Mouse (Mus musculus): ENCODE results near the gene Ush2a.

GRCm38 (mm10) chr1:188785056-188785455, 523.2 kb downstream of the Ush2a start:
- TF ChIP-seq POLR2A (IDR thresholded peaks at IDR 0.05; ENCODE audit: extremely low read depth, insufficient read depth, low read length), result no peak
- no peak for TF ChIP-seq CTCF (IDR thresholded peaks at IDR 0.05; ENCODE audit: low read depth, low read length)
